Mouse (Mus musculus): ENCODE measurements around the gene Smyd5.

Smyd5 gene

GRCm38 (mm10) chr6:85431842-85432431 lies at the start of gene Smyd5:
Gene Smyd5, plus strand, starts transcription at chr6:85431989.
- DNase-seq (ENCODE audit: low read depth, low spot score), result peak; percentile 88

GRCm38 (mm10) chr6:85382791-85383190 lies 49.0 kb upstream of the Smyd5 start:
- no peak for DNase-seq (ENCODE audit: low read depth, low spot score)

- DNase-seq (ENCODE audit: low read depth, low spot score), result no peak
These were observed 43.2 kb upstream of the Smyd5 start for GRCm38 (mm10) chr6:85388608-85389007.

GRCm38 (mm10) chr6:85391803-85392202 lies 40.0 kb upstream of the Smyd5 start:
- DNase-seq (ENCODE audit: low read depth, low spot score), result peak; percentile 62

GRCm38 (mm10) chr6:85395360-85395759 lies 36.4 kb upstream of the Smyd5 start:
- no peak for DNase-seq (ENCODE audit: low read depth, low spot score)

- peak; percentile 45 for DNase-seq (ENCODE audit: low read depth, low spot score)
These were observed 34.6 kb upstream of the Smyd5 start for GRCm38 (mm10) chr6:85397165-85397564.

- no peak for DNase-seq (ENCODE audit: low read depth, low spot score)
These were observed 32.1 kb upstream of the Smyd5 start for GRCm38 (mm10) chr6:85399715-85400114.

GRCm38 (mm10) chr6:85402613-85403012 lies 29.2 kb upstream of the Smyd5 start:
- DNase-seq (ENCODE audit: low read depth, low spot score), result peak; percentile 6

GRCm38 (mm10) chr6:85403039-85403438 lies 28.8 kb upstream of the Smyd5 start:
- DNase-seq (ENCODE audit: low read depth, low spot score), result no peak

- DNase-seq (ENCODE audit: low read depth, low spot score), result no peak
These were observed 22.8 kb upstream of the Smyd5 start for GRCm38 (mm10) chr6:85409003-85409402.

- DNase-seq (ENCODE audit: low read depth, low spot score), result peak; percentile 67
These were observed 21.0 kb upstream of the Smyd5 start for GRCm38 (mm10) chr6:85410771-85411273.

- no peak for DNase-seq (ENCODE audit: low read depth, low spot score)
These were observed 16.0 kb upstream of the Smyd5 start for GRCm38 (mm10) chr6:85415829-85416228.

GRCm38 (mm10) chr6:85419150-85419549 lies 12.6 kb upstream of the Smyd5 start:
- DNase-seq (ENCODE audit: low read depth, low spot score), result no peak

- no peak for DNase-seq (ENCODE audit: low read depth, low spot score)
These were observed 7.9 kb upstream of the Smyd5 start, which contains the start of gene Noto for GRCm38 (mm10) chr6:85423836-85424379. Gene Noto, plus strand, starts transcription at chr6:85423886.

GRCm38 (mm10) chr6:85431274-85431841 lies 431 bp upstream of the Smyd5 start:
- no peak for DNase-seq (ENCODE audit: low read depth, low spot score)

GRCm38 (mm10) chr6:85433865-85434264 lies 2.1 kb downstream of the Smyd5 start:
- DNase-seq (ENCODE audit: low read depth, low spot score), result peak; percentile 60

GRCm38 (mm10) chr6:85436204-85436603 lies 4.4 kb downstream of the Smyd5 start:
- no peak for DNase-seq (ENCODE audit: low read depth, low spot score)

- DNase-seq (ENCODE audit: low read depth, low spot score), result no peak
These were observed 4.8 kb downstream of the Smyd5 start for GRCm38 (mm10) chr6:85436631-85437030.

GRCm38 (mm10) chr6:85441142-85441541 lies 9.4 kb downstream of the Smyd5 start:
- no peak for DNase-seq (ENCODE audit: low read depth, low spot score)

GRCm38 (mm10) chr6:85443488-85444233 lies 11.9 kb downstream of the Smyd5 start:
- no peak for DNase-seq (ENCODE audit: low read depth, low spot score)

- no peak for DNase-seq (ENCODE audit: low read depth, low spot score)
These were observed 12.6 kb downstream of the Smyd5 start for GRCm38 (mm10) chr6:85444266-85444965.

GRCm38 (mm10) chr6:85445286-85445685 lies 13.5 kb downstream of the Smyd5 start:
- DNase-seq (ENCODE audit: low read depth, low spot score), result no peak
